In genomic region chr2:153493393-153493731, GRCm38 (mm10) we compare ENCODE assay signal across 8 mouse cellular contexts. TPM values are rescaled to one million over a fixed set of nuclear protein-coding genes. Genes with fewer than 3 reads are reported as not detected.
DNase-seq lines count a peak whose midpoint lies in the region; ATAC-seq and TF ChIP-seq lines count a peak whose summit lies in the region.

No protein-coding gene starts in this region.

- DNase-seq in left cerebral cortex, adult 2 months (ENCODE audit: extremely low spot score in 1 of 2, low spot score in 2 of 2), result no peak
- no peak for DNase-seq in left cerebral cortex, postnatal 36 days (ENCODE audit: low spot score in 2 of 2)
- no peak for DNase-seq in layer of hippocampus, postnatal 10 days (ENCODE audit: low spot score in 2 of 2)
- no peak for DNase-seq in adrenal gland, postnatal 4 days (ENCODE audit: low spot score in 2 of 2)
- no peak for DNase-seq in gastrocnemius, postnatal 25 days

- no peaks in the 10 kb centered on the region for H3K36me3 ChIP-seq in embryonic facial prominence, embryonic 12.5 days
- H3K36me3 ChIP-seq in intestine, postnatal 0 days (ENCODE audit: control insufficient read depth, insufficient read depth), result no peaks in the 10 kb centered on the region
- H3K36me3 ChIP-seq in neural tube, embryonic 14.5 days (ENCODE audit: control insufficient read depth, insufficient read depth, low read length), result no peaks in the 10 kb centered on the region

- H3K4me3 ChIP-seq in left cerebral cortex, adult 2 months, result peak overlapping the region; percentile 70
- H3K4me3 ChIP-seq in embryonic facial prominence, embryonic 12.5 days, result peak overlapping the region; percentile 48
- H3K4me3 ChIP-seq in intestine, postnatal 0 days (ENCODE audit: low read depth, low read length), result peak overlapping the region; percentile 62
- peak overlapping the region; percentile 53 for H3K4me3 ChIP-seq in neural tube, embryonic 14.5 days (ENCODE audit: low read depth, low read length)

- intact Hi-C loops in left cerebral cortex, adult 2 months (cut with DNase I), result loop anchor here (2.0 to 10.0 kb wide), 2 partner anchors 35 to 251 kb away; partner anchors contain the start of genes Mapre1 and Nol4l
- intact Hi-C loops in left cerebral cortex, postnatal 36 days (cut with DNase I), result loop anchor here (5.0 kb wide), 1 partner anchor 34 kb away; the partner anchor contains the start of gene Nol4l

- peak overlapping the region; percentile 87 for H3K27ac ChIP-seq in left cerebral cortex, adult 2 months
- H3K27ac ChIP-seq in embryonic facial prominence, embryonic 12.5 days, result peak overlapping the region; percentile 52
- peak overlapping the region; percentile 64; the same call in 1 of the 2 replicates for H3K27ac ChIP-seq in intestine, postnatal 0 days (ENCODE audit: low read depth, low read length)
- peak overlapping the region; percentile 97 for H3K27ac ChIP-seq in neural tube, embryonic 14.5 days (ENCODE audit: low read depth, low read length)

- 14% methylated on average over 2 of the region's 2 CpGs for WGBS in embryonic facial prominence, embryonic 12.5 days
- WGBS in intestine, postnatal 0 days, result 27% methylated on average over 2 of the region's 2 CpGs
- 26% methylated on average over 2 of the region's 2 CpGs for WGBS in neural tube, embryonic 14.5 days

- no peaks in the 10 kb centered on the region for H3K9me3 ChIP-seq in embryonic facial prominence, embryonic 12.5 days
- H3K9me3 ChIP-seq in intestine, postnatal 0 days (ENCODE audit: control insufficient read depth), result no peaks in the 10 kb centered on the region
- no peaks in the 10 kb centered on the region for H3K9me3 ChIP-seq in neural tube, embryonic 14.5 days (ENCODE audit: control insufficient read depth, low read length)

- peak overlapping the region; percentile 99 for H3K4me2 ChIP-seq in embryonic facial prominence, embryonic 12.5 days (replicated peaks)
- H3K4me2 ChIP-seq in intestine, postnatal 0 days (replicated peaks; ENCODE audit: low read depth), result peak overlapping the region; percentile 94
- peak overlapping the region; percentile 90 for H3K4me2 ChIP-seq in neural tube, embryonic 14.5 days (ENCODE audit: low read depth, low read length)

- peaks cover 21% of the 10 kb centered on the region for H3K27me3 ChIP-seq in embryonic facial prominence, embryonic 12.5 days
- no peaks in the 10 kb centered on the region for H3K27me3 ChIP-seq in intestine, postnatal 0 days (replicated peaks; ENCODE audit: control insufficient read depth, insufficient read depth, low read length)
- no peaks in the 10 kb centered on the region for H3K27me3 ChIP-seq in neural tube, embryonic 14.5 days (ENCODE audit: control insufficient read depth, insufficient read depth, low read length)

- TF ChIP-seq CTCF in left cerebral cortex, adult 2 months (IDR thresholded peaks at IDR 0.05), result no peak
- TF ChIP-seq CTCF in intestine, postnatal 0 days (IDR thresholded peaks at IDR 0.05; ENCODE audit: low read depth), result no peak

- no peak for ATAC-seq in embryonic facial prominence, embryonic 12.5 days (ENCODE audit: insufficient number of reproducible peaks, insufficient read depth, low FRiP score, low TSS enrichment)
- no peak for ATAC-seq in intestine, postnatal 0 days
- ATAC-seq in neural tube, embryonic 14.5 days (ENCODE audit: low read depth), result 0 out of 2 replicates have a peak, but pooled peaks have one; percentile 3

- peaks cover 55% of the 10 kb centered on the region for H3K4me1 ChIP-seq in embryonic facial prominence, embryonic 12.5 days
- peaks cover 4% of the 10 kb centered on the region; the same call in 1 of the 2 replicates for H3K4me1 ChIP-seq in intestine, postnatal 0 days (replicated peaks; ENCODE audit: control insufficient read depth, insufficient read depth, low read length)
- peaks cover 39% of the 10 kb centered on the region for H3K4me1 ChIP-seq in neural tube, embryonic 14.5 days (ENCODE audit: control insufficient read depth, insufficient read depth, low read length)

- no peak overlapping the region for H3K9ac ChIP-seq in embryonic facial prominence, embryonic 12.5 days
- 0 out of 2 replicates have a peak overlapping the region, but pooled peaks have one; percentile 55 for H3K9ac ChIP-seq in intestine, postnatal 0 days (ENCODE audit: low read depth, low read length)
- peak overlapping the region; percentile 76 for H3K9ac ChIP-seq in neural tube, embryonic 14.5 days (replicated peaks; ENCODE audit: low read depth, low read length)

RNA-seq across cellular contexts. Expression of gene 4930404H24Rik, which starts 0.8 kb away (rescaled TPM):
- total RNA-seq in left cerebral cortex, adult 2 months (2021), result not detected
- not detected for total RNA-seq in left cerebral cortex, postnatal 36 days (2021)
- not detected in 2 replicates for polyA plus RNA-seq in embryonic facial prominence, embryonic 12.5 days (2016; fragmentation: Nextera tagmentation; extraction: Ambion mirVana)
- not detected in 2 replicates for polyA plus RNA-seq in intestine, postnatal 0 days (2015; fragmentation: Nextera tagmentation; extraction: Ambion mirVana)
- polyA plus RNA-seq in neural tube, embryonic 14.5 days (2014; fragmentation: Nextera tagmentation; extraction: Ambion mirVana), result not detected in 2 replicates
- not detected for total RNA-seq in layer of hippocampus, postnatal 10 days (2021)
- not detected for total RNA-seq in adrenal gland, postnatal 4 days (2021)
- not detected for total RNA-seq in gastrocnemius, postnatal 25 days (2021)

RNA-seq across cellular contexts. Expression of gene Nol4l, which starts 36.4 kb away (rescaled TPM):
- 10 to 100 TPM; 45.0 to 51.3 TPM for total RNA-seq in left cerebral cortex, adult 2 months (2021)
- total RNA-seq in left cerebral cortex, postnatal 36 days (2021), result 10 to 100 TPM; 46.4 to 50.2 TPM
- 19.4 and 22.3 TPM in 2 replicates for polyA plus RNA-seq in embryonic facial prominence, embryonic 12.5 days (2016; fragmentation: Nextera tagmentation; extraction: Ambion mirVana)
- 21.9 and 25.2 TPM in 2 replicates for polyA plus RNA-seq in intestine, postnatal 0 days (2015; fragmentation: Nextera tagmentation; extraction: Ambion mirVana)
- polyA plus RNA-seq in neural tube, embryonic 14.5 days (2014; fragmentation: Nextera tagmentation; extraction: Ambion mirVana), result 44.4 and 47.9 TPM in 2 replicates
- total RNA-seq in layer of hippocampus, postnatal 10 days (2021), result 10 to 100 TPM; 65.4 to 66.8 TPM
- 10 to 100 TPM; 26.7 to 26.9 TPM for total RNA-seq in adrenal gland, postnatal 4 days (2021)
- total RNA-seq in gastrocnemius, postnatal 25 days (2021), result 1 to 10 TPM; 1.4 to 1.6 TPM

Comparison
In these comparisons a context has a peak if more than half of its experiments do, and no peak if none do; other contexts are left out.
1. RNA of gene Nol4l, which starts 36.4 kb away (total RNA-seq): 65.4 to 66.8 TPM in layer of hippocampus, postnatal 10 days, 45.0 to 51.3 TPM in left cerebral cortex, adult 2 months, 46.4 to 50.2 TPM in left cerebral cortex, postnatal 36 days and 26.7 to 26.9 TPM in adrenal gland, postnatal 4 days; 1.4 to 1.6 TPM in gastrocnemius, postnatal 25 days; every median in the first group is over 10 times any median in the second.
2. Peak in every context shown above with its lines, with median percentiles within 50 percentile points of each other: H3K27ac ChIP-seq, H3K4me3 ChIP-seq and H3K4me2 ChIP-seq.